Mouse (Mus musculus) adrenal gland, postnatal 25 days (tissue): ENCODE measurements at regions not wholly inside any gene's neighbourhood (a gene's known extent, or its start where the extent isn't known, plus 50 kb on each side); places are given as distances from the start of the nearest gene placed in this dataset.

ENCODE experiments used
- DNase-seq: peaks from one replicate; pipeline ENCODE4 v3.0.0; 2021; ENCODE audit warnings: mixed read lengths

DNA sequence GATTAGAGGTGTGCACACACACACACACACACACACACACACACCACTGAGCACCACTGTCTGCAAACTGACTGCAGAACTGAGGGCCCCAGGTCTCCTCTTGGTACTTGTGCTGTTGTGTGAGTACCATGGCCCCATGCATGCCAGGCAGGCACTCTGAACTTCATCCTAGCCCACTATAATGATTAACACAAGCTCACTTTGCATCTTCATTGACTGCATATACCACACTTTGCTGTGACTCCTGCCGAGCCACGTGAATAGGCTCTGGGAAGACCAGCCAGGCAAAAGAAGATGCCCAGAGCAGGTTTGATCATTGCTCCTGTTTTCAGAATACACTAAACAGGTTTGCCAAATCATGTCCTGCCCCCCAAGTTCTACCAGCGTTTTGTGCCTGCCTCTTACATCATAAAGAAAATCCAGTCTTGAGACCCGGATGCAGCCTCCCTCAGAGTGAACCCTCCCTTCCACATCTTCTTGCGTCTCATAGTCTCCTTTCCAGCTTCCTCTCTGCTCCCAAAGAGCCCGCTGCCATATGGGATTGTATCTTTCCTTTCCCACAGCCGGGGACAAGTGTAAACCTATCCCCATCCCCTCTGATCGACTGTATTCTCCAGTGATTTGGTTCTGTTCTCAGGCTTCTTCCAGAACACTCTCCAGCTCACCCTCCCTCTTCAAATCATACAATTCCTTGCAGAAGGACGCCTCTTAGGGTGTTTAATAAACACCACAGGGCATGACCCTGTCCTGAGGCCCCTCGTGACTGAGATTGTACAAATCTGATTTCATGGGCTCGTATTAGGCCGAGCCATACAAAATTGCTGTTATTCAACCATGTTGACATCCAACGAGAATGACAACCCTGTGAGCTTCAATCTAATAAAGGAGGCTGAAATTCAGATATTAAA, 215.6 kb upstream of the Jarid2 start:
- DNase-seq: no peak

DNA sequence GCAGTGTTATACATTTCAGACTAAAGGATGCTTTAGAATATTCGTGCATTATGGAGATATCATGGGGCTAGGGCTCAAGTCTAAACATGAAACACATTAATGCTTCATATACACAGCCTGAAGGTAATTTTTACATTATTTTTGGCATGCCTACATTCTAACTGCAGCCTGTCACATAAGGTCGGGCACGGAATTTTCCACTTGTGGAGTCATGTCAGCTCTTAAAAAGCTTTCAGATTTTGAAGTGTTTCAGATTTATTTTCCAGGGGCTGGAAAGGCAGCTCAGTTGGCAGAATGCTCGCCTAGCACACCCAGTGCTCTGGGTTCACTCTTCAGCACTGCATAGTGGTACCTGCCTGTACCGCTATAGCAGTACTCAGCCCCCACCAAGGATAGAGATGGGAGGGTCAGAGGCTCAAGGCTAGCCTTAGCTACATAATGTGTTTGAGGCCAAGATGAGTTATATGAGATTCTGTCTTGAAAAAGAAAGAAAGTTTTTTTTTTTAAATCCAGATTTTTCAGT, 214.6 kb upstream of the Jarid2 start:
- DNase-seq: no peak

DNA sequence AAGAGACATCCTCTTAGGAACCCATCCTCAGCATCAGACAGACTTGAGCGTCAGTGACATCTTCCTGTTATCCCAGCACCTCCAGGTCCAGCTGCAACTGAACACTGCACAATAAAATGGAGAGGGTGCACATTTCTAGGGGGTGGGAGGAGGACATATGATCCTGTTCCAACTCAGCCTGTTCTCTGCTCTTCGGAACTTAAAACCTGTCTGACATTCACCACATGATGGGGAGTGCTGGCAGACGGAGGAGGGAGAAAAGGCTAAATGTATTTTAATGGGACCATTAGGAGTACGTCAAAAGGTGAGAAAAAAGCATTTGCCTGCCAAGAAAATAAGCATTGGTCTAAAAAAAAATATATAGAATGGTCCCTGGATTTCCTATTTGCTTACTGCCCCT, 212.4 kb upstream of the Jarid2 start:
- DNase-seq: no peak

DNA sequence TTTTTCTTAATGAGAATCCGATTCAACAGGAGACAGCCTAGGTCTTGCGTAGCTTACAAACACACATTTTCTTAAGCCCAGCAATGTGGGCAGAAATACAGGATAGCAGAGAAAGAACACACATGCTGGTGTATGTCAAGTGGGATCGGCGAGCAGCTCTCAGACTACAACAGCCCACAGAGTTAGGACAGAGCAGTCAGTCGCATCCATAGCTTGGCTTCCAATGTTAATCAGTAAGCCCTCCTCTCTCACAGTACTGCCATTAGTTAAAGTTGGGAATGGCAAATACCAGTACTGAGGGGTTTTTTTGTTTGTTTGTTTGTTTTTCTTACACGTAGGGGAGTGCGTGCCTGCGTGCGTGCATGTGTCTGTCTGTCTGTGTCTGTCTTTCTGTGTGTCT, 212.0 kb upstream of the Jarid2 start:
- no peak for DNase-seq

DNA sequence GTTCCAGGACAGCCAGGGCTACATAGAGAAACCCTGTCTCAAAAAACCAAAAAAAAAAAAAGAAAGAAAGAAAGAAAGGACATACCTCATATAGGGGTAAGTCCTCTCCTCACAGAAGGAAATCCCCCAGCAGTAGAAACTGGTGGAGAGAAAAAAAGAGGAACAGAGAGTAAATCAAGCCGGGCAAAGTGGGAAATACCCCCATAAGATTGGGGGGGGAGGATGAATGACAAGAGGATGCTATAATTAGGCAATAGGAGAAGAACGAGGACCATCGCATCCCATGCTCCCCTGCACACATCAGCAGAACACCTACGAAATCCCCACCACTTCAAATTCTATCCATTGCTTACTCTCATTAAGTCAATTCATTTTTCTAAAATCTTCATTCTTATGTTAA, 211.1 kb upstream of the Jarid2 start:
- DNase-seq: no peak

DNA sequence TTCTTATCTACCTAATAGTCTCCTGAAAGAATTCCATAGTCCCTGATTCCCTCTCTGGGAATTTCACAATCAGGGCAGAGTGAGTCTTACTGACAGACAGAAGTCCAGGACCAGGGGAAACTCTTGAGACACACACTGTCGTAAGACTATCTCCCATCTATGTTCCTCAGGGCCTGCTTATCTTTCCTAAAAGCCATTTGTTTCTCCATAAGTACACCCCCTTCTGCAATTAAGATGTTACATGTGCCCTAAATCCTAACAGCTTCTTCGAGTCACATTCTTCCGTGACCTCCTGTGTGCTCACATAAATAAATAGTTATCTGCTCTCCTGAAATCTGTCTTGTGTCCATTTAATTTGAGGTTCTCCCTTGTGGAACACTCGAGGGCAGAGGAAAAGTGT, 205.8 kb upstream of the Jarid2 start:
- no peak for DNase-seq

DNA sequence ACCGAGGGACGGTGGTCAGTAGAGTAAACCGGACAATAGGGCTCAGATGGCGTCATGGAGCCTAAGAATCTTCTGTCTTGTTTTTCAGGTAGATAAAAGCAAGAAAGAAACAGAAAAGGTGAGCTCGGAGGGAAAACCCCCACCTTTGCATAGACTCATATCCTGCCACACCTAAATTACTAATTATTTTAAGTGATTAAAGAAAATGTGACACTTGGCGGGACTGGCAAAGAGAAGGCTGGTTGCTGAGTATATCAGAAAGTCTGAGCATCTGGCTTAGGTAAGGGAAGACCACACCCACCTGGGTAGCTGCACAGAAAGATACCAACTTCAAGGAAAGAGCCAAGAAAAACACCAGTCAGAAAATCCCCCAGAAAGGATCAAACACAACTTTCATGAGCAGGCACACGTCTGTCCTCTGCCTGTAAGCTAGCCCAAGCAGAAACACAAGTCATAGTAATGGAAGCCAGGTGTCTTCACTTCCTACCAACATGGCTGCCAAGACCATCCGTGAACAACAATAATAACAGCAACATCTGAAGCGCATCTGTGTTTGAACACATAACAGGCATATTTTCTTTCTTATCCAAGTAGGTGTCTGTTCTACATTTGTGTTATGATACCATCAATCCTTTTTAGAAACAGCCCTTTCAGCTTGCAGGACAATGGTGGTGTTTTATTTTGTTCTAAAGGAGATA, 198.3 kb upstream of the Jarid2 start:
- no peak for DNase-seq

DNA sequence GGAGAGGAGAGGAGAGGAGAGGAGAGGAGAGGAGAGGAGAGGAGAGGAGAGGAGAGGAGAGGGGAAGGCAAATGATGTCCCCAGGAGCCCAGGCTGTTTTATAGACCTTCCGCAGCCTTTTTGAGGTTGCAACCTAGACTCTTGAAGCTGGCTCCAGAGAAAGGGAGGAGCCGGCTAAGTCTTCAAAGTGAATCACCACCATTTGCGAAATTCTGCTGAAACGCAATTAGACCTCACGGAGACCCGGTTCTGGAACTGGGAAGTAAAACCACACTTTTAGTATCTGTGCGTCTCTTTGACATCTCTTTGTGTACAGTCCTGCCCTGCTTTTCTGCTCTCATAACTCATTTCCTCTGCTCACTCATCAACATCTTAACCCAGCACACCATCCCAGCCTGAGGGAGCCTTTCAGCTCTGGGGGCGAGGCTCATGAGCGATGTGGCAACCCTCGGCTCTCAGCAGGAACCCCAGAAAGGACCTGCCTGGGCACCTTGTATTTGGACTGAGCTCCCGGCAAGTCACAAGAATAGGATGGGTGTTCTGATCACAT, 196.6 kb upstream of the Jarid2 start:
- DNase-seq: no peak

DNA sequence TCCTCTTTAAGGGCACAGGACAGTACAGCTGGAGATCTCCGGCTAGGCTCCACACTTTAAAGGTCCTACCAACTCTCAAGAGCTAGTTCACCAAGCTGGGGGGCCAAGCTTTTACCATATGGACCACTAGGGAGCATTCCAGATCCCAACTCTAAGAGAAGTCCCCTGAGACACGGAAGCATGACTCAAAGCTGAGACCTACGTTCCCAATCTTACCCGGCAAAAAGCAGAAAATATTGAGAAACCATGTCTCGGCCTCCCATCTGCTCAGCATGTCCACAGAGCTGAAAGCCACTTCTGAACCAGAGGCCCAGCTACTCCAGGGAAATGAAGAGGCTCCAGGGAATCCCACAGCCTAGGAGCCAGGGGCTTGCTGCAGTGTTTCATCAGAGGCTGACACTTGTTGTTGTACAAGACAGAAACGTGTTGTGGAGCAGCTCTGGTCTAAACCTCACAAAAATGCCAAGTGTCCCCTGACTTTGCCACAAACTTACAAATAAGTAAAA, 194.6 kb upstream of the Jarid2 start:
- no peak for DNase-seq

DNA sequence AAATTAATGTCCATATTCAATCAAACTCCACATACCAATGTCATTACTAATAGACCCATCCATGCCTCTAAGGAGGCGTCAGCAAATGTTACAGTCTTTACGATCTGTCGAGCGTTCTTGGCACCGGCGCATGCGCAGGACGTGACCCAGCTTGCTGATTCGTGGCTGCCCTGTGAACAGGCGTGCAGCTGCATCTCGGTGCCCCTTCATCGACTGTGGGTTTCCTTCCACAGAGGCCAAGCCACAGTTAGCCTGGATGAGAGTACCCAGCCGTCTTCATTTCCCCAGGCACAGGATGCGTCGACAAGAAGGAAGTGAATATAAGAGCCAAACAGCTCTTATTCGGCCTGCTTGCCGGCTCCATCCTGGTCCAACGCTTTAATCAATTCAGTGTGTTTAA, 193.8 kb upstream of the Jarid2 start:
- DNase-seq: no peak

DNA sequence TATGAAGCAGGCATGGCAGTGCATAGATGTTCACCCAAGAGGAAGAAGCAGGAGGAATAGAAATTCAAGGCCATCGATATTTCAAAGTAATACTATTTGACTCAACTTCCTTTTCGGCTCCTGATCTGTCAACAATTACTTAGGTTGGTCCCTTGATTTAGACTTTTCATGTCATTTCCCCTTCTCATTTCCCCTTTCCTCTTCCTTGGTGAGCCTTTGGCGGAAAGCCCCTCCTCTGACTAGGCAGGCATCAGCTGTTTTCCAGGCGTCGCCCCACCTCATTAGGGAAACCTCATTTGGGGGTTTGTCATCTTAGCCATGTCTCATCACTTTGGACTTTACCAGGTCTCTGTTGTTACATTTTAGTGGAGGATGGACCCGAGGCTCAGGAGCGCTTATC, 191.0 kb upstream of the Jarid2 start:
- no peak for DNase-seq

DNA sequence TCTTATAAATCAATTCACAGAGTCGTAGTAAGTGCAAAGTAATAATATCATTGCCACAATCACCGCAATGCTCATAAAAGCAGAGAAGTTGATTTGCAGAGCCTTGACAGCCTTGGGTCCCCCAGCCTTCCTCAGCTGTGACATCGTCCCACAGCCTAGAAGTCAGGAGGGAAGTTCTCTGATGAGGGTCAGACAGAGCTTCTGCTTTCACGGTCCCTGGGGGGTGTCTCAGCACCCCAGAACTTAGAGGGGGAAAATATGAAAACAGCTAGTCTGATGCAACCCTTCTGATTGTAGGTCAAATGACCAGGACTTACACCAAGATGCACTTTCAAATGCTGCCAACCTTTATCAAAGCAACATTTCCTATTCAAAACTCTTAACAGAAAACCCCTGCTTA, 188.9 kb upstream of the Jarid2 start:
- DNase-seq: no peak

DNA sequence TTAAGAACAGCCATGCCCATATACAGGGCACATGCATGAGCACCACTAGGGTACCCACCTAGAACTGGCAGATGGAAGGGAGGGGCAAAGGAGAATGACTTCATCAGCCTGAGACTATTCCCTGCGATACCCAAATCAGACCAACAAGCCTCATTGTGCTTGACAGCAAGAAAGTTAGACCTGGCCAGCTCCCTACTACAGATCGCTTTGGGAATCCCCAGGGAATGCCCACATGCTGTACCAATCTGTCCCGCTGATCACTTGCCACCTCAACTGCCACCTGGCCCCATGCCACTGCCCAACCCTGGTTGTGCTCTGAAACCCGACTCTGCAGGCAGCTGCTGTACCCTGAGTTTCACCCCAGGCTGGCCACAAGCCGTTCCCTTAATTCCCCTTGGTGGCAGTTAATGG, 188.0 kb upstream of the Jarid2 start:
- DNase-seq: peak; percentile 65

DNA sequence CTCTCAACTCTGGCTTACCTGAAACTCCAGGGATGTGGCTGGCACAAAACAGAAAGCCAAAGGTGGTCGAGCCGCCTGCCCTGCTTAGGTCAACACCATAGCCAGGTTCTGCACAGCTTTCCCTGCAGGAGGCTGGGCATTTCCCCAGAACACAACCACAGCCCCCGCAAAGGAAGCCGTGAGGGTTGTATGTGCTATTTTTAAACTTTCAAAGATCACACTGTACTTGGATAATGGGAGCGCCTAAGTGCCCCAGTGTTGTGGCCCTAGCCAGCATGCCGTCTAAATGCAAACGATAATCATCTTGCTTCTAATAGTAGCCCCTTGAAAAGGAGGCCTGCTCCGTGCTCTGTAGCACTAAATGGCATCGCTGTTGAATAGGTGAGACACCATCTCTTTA, 184.5 kb upstream of the Jarid2 start:
- no peak for DNase-seq

DNA sequence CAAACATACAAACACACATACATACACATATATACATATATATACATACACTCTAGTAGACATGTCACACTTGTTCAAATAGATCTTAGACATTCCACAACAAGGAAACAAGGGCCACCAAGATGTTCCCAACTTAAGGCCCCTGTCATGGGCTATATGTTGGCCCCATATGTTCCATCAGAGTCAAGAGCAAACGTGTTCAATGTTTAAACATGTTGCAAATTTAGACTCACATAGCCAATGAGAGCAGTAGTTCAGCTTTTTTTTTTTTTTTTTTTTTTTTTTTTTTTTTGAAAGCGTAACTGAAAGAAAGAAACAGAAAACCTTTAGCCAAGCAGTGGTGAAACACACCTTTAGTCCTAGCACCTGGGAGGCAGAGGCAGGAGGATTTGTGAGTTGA, 183.0 kb upstream of the Jarid2 start:
- no peak for DNase-seq

DNA sequence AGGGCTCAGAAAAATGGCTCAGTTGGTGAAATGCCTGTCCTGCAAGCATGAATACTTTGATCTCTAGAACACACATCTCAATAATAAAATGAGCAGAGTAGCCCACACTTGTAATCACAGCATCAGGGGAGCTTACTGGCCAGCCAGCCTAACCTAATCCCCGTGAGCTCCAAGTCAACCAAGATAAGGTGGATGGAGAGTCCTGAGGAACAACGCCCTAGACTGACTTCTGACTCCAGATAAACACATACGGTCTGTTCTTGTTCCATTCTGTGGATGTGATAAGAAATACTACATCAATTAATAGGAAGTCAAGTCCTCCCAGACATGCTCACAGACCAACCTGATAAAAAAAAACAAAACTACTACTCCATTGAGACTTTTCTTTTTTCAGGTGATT, 180.4 kb upstream of the Jarid2 start:
- no peak for DNase-seq

DNA sequence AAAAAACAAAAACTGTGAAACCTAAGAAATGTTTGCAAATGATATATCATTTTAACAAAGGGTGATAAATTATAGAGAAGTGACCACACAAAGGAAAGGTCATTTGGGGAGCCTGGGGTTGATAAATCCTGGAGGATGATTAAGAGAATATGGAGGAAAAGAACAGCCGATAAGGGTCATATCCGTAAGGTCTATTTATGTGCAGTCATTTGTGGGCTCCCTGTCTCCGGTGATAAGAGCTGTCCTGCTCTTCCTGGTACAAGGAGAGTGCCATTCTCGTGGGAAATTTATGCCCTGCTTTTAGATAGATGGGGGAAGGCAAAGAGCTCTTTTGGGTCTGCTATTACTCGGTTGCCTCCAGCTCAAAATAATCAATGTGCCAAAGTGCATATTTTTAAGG, 175.9 kb upstream of the Jarid2 start:
- DNase-seq: no peak

DNA sequence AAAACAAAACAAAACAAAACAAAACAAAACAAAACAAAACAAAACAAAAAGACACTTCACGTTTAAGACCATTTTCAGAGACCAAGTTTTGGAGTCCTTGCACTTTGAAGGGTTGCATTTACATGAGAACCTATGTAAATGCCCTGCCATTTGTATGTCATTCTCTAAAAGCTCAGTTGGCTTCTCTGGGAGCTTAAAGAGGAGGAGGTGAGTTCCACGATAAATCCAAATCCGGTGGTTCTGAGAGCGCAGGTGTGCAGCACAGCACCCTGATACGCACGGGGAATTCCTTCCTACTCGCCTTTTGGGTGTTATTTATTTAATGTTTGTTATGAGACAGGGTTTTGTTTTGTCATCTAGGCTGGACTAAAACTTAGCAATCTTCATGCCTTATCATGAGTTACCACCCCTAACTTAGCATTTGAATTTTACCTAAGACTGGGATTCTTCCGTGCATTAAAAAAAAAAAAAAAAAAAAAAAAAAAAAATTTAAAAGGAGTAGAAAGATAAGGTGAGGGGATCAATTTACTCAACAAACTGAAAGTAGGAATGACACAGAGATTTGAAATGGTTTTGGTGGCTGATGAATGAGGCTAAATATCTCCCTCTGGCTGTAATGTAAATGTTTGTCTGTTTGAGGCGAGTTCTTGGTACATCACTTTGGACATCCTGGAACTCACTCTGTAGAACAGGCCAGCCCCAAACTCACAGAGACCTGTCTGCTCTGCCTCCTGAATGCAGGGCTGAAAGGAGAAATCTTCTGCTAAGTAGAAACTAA, 174.4 kb upstream of the Jarid2 start:
- no peak for DNase-seq

DNA sequence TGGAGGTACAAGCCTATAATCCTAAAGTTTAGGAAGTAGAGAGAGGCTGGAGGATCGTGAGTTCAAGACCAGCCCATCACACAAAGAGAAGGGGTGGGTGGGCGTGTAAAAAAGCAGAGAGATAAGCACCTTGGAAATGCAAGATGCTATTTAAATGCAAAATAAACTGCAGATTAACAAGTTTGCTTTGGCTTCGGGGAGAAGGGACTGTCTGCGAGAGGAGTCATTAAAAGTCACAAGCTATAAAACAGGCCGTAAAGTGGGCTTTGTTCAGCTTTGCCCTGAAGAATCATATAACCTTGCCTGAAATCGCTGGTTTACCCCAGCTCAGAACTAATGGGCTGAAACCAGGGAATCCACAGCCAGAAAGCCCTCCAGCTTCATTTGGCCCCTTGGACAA, 173.3 kb upstream of the Jarid2 start:
- no peak for DNase-seq

DNA sequence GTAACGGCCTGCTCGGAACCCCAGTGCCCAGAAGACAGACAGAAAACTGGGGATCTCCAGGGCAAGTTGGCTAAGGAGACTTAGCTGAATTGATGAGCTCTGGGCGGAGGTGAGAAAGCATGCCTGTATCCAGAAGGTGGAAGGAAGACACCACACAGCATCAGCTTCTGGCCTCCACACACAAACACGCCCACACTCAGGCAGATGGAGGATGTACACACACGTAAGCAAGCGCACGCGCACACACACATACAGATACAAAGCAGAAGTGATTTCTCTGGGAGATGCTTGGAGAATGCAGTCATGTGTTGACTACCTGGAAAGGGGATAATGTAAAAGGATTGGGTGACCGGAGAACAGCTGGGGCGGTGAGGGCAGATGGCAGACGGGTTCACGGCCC, 171.2 kb upstream of the Jarid2 start:
- no peak for DNase-seq

DNA sequence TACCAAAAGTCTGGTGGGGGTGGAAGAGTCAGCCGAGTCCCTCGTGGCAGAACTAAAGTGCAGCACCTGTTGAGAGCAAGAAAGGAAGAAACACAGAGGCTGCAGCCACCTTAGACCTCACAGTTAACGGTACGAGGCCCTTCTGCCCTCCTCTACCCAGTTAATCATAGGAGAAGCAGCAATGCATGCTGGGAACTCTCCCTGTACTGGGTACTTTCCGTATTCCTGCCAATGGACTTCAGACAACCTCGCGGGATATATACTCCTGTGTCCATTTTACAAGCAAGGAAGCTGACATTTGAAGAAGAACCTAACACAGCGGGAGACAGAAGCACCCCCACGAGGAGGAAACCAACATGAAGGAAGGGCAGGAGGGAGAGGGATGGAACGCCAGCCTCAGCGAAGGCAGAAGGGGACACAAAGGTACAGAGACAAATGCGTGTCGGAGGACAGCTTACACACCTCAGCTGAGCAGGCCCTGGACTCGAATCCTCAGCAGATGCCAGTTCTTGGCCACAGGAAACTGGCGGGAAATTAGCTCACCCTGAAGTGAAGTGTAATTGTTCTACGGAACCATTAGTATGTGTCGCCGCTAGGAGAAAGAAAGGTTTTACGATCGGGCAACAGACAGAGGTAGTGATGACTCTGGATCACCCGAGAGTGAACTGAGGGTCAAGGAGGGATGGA, 170.6 kb upstream of the Jarid2 start:
- no peak for DNase-seq

DNA sequence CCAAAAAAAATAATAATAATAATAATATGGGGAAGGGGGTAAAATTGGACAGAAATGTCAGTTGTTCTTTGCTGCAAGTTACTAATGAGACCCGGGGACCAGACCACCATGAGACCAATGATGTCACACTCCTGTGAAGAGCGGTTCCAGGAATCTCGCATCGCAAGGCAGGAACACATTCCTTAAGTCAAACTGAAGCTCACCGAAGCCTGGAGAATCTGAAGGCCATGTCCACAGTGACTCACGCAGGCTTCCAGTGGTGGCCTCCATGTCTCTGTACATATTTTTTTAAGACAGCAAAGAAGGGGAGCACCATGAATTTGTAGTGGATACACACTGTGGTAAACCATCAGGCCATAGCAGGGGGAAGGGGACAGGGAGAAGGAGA, 170.1 kb upstream of the Jarid2 start:
- no peak for DNase-seq
